Mouse (Mus musculus) limb, embryonic 14.5 days (tissue): ENCODE measurements around the gene Itgb8. TPM values are rescaled to one million over a fixed set of nuclear protein-coding genes. Genes with fewer than 3 reads are reported as not detected.
A peak's percentile ranks its signal among the peaks of the same experiment; 100 is the strongest.

Experiments
- ATAC-seq: fragments of 200-750 bp; cut with Nextera tagmentation; 2 replicates; pipeline ENCODE4 v1.8.0; 2017; ENCODE audit warnings: low read depth, moderate number of reproducible peaks, moderate TSS enrichment; ENCODE audit not compliant: low FRiP score
- DNase-seq: peaks from one replicate; pipeline ENCODE4 v3.0.0-alpha.2; 2015; ENCODE audit warnings: low spot score
- H3K27ac ChIP-seq: fragments of 300-500 bp; sonication (generic); replicated peaks from 2 replicates; pipeline ENCODE4 v1.5.1; 2014; ENCODE audit warnings: low read depth, mild to moderate bottlenecking, low read length, moderate library complexity, mixed read lengths
- H3K27me3 ChIP-seq: fragments of 300-500 bp; sonication (generic); 2 replicates; pipeline ENCODE4 v1.6.1; 2014; ENCODE audit warnings: low read length, mixed read lengths; ENCODE audit not compliant: control insufficient read depth, insufficient read depth
- H3K36me3 ChIP-seq: fragments of 300-500 bp; sonication (generic); 2 replicates; pipeline ENCODE4 v1.6.1; 2014; ENCODE audit warnings: mild to moderate bottlenecking, low read length, moderate library complexity, mixed read lengths; ENCODE audit not compliant: control insufficient read depth, insufficient read depth
- H3K4me1 ChIP-seq: fragments of 300-500 bp; sonication (generic); 2 replicates; pipeline ENCODE4 v1.6.1; 2014; ENCODE audit warnings: antibody characterized with exemption, low read length, mixed read lengths; ENCODE audit not compliant: control insufficient read depth, insufficient read depth
- H3K4me2 ChIP-seq: fragments of 300-500 bp; sonication (generic); replicated peaks from 2 replicates; pipeline ENCODE4 v1.6.1; 2014; ENCODE audit warnings: low read depth, mild to moderate bottlenecking, low read length, moderate library complexity; ENCODE audit not compliant: severe bottlenecking
- H3K4me3 ChIP-seq: fragments of 300-500 bp; sonication (generic); replicated peaks from 2 replicates; pipeline ENCODE4 v1.5.1; 2014; ENCODE audit warnings: low read length
- H3K9ac ChIP-seq: fragments of 300-500 bp; sonication (generic); 2 replicates; pipeline ENCODE4 v1.6.1; 2014; ENCODE audit warnings: mild to moderate bottlenecking, low read depth, low read length, moderate library complexity; ENCODE audit not compliant: severe bottlenecking
- H3K9me3 ChIP-seq: fragments of 300-500 bp; sonication (generic); 2 replicates; pipeline ENCODE4 v1.6.1; 2016; ENCODE audit warnings: low read length; ENCODE audit not compliant: control insufficient read depth
- POLR2A ChIP-seq: fragments of 200-500 bp; IDR thresholded peaks from 2 replicates; pipeline ENCODE4 v1.8.0; 2012; ENCODE audit warnings: inconsistent platforms, mild to moderate bottlenecking, moderate library complexity, borderline replicate concordance; ENCODE audit not compliant: insufficient read depth, insufficient read length; ENCODE audit errors: extremely low read depth
- WGBS: fragments of 180-500 bp; shearing (Covaris S2); extraction: QIAGEN DNeasy Blood & Tissue Kit; methylation state at CpG from one replicate; pipeline ENCODE4 v1.1.7; 2014; 5-methylcytosine and 5-hydroxymethylcytosine counted together
- polyA plus RNA-seq, 2 experiments: library from polyadenylated mRNA; depleted of rRNA in 1 of 2; stranded (reverse) in 1 of 2; unstranded in 1 of 2; fragments of >200 nt; fragmentation: Nextera tagmentation in 1 of 2; extraction: Ambion mirVana in 1 of 2; gene quantifications; 2 replicates each; pipeline versions ENCODE4 v1.2.1 to v1.2.3; 2012 to 2014

Gene Itgb8
- polyA plus RNA-seq, 2 experiments: 2.5 to 4.2 TPM

- Histone ChIP-seq H3K27ac (no peak overlapping the region), H3K4me1 (peaks cover 2% of the 10 kb centered on the region; the same call in 1 of the 2 replicates), H3K36me3 (peaks cover 13% of the 10 kb centered on the region), H3K9ac (no peak overlapping the region), H3K27me3 (no peaks in the 10 kb centered on the region), H3K4me3 (no peak overlapping the region), H3K9me3 (no peaks in the 10 kb centered on the region), H3K4me2 (no peak overlapping the region)
- no peak for ATAC-seq
- no peak for TF ChIP-seq POLR2A
- DNase-seq: no peak
Measured at GRCm38 (mm10) chr12:119160786-119161185, 77.8 kb downstream of the Itgb8 start.

GRCm38 (mm10) chr12:119159254-119159933, 79.2 kb downstream of the Itgb8 start:
- H3K27ac ChIP-seq: no peak overlapping the region
- WGBS: 44% methylated on average over 4 of the region's 4 CpGs
- ATAC-seq: no peak
- no peaks in the 10 kb centered on the region for H3K27me3 ChIP-seq
- H3K36me3 ChIP-seq: peaks cover 12% of the 10 kb centered on the region
- DNase-seq: no peak
- no peak overlapping the region for H3K9ac ChIP-seq
- no peaks in the 10 kb centered on the region for H3K9me3 ChIP-seq
- H3K4me3 ChIP-seq: no peak overlapping the region
- no peak overlapping the region for H3K4me2 ChIP-seq
- no peak for TF ChIP-seq POLR2A
- no peaks in the 10 kb centered on the region; the same call in 1 of the 2 replicates for H3K4me1 ChIP-seq

DNA sequence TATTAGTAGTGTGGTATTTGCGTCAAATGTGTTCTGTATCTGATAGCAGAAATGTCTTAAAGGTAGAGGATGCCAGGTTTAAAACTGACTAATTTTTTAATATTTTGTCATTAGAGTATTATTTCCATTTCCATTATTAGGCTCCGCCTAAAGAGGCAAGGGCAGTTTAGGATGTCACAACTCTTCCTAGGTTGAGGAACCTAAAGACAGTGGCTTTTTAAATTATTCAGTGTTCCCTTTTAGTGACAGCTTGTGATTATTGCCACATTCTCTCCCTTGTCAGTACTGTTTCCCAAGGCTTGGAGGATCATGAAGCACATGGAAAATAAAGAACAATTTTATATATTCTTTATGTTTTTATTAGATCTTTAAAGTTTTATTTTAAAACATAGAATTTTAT, 80.9 kb downstream of the Itgb8 start:
- no peak for TF ChIP-seq POLR2A
- Histone ChIP-seq H3K36me3 (peaks cover 12% of the 10 kb centered on the region; the same call in 1 of the 2 replicates), H3K4me3 (no peak overlapping the region), H3K27ac (no peak overlapping the region), H3K4me2 (no peak overlapping the region), H3K9me3 (no peaks in the 10 kb centered on the region), H3K27me3 (no peaks in the 10 kb centered on the region), H3K4me1 (no peaks in the 10 kb centered on the region), H3K9ac (no peak overlapping the region)
- 93% methylated on average over 2 of the region's 2 CpGs for WGBS
- DNase-seq: no peak
- no peak for ATAC-seq

DNA sequence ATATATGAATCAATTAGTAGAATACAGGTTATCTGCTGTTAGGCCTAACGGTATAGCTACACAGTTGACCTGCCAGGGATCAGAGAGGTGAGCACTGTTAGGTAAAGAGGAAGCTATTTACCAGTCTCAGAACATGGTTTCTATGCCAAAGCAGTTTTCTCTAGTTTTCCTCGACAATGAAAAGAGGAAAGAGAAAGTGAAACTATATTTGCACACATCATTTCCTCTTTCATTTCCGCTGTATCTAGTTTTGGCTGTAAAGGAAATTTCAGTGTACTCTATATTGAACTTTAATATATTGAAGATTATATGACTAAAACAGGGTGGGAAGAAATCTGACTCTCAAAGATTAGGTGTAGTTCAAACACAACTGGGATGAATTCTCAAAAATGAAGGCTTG, 81.5 kb downstream of the Itgb8 start:
- peaks cover 7% of the 10 kb centered on the region; the same call in 1 of the 2 replicates for H3K36me3 ChIP-seq
- ATAC-seq (no peak), DNase-seq (no peak)
- TF ChIP-seq POLR2A: no peak
- no peak overlapping the region for H3K27ac ChIP-seq
- H3K4me2 ChIP-seq: no peak overlapping the region
- no peaks in the 10 kb centered on the region for H3K4me1 ChIP-seq
- H3K9me3 ChIP-seq: no peaks in the 10 kb centered on the region
- H3K27me3 ChIP-seq: no peaks in the 10 kb centered on the region
- 82% methylated on average over 3 of the region's 3 CpGs for WGBS
- H3K9ac ChIP-seq: no peak overlapping the region
- no peak overlapping the region for H3K4me3 ChIP-seq

GRCm38 (mm10) chr12:119155566-119155965, 83.0 kb downstream of the Itgb8 start:
- TF ChIP-seq POLR2A: no peak
- H3K36me3 ChIP-seq: no peaks in the 10 kb centered on the region
- ATAC-seq (no peak), DNase-seq (peak; percentile 18)
- H3K9me3 ChIP-seq: no peaks in the 10 kb centered on the region
- H3K27ac ChIP-seq: no peak overlapping the region
- H3K27me3 ChIP-seq: no peaks in the 10 kb centered on the region
- H3K4me1 ChIP-seq: no peaks in the 10 kb centered on the region
- H3K4me2 ChIP-seq: no peak overlapping the region
- WGBS: 55% methylated on average over 4 of the region's 4 CpGs
- H3K9ac ChIP-seq: no peak overlapping the region
- no peak overlapping the region for H3K4me3 ChIP-seq
